Mouse (Mus musculus) hematopoietic stem cell, adult 5-6 weeks (primary cell): ENCODE measurements around the gene Gm5592. TPM values are rescaled to one million over a fixed set of nuclear protein-coding genes. Genes with fewer than 3 reads are reported as not detected.
"Not testable (repeated sequence)": the region's sequence is repeated elsewhere in the genome, so short reads cannot be mapped to it uniquely, and the experiment has no call there.

ENCODE experiments used
- ATAC-seq, 2 experiments: fragments of 125-278 bp in 1 of 2; replicated peaks in 1 of 2; 2 replicates each; pipeline ENCODE4 v1.8.0; 2016 to 2017; ENCODE audit warnings: inconsistent platforms in 2 of 2, mild to moderate bottlenecking in 2 of 2, moderate number of reproducible peaks in 2 of 2, low read depth in 1 of 2, moderate TSS enrichment in 1 of 2; ENCODE audit not compliant: low FRiP score in 2 of 2, poor library complexity in 2 of 2, severe bottlenecking in 2 of 2, insufficient read depth in 1 of 2, low TSS enrichment in 1 of 2
- total RNA-seq: library from RNA; stranded (forward); fragments of 172-1452, 232-1000 nt; gene quantifications from 2 replicates; pipeline ENCODE4 v1.2.3, GENCODE M21; 2017

Gm5592 gene
- total RNA-seq, result not detected in 2 replicates

GRCm38 (mm10) chr7:41153541-41153940, at the start of gene Gm5592:
Gm5592 (plus strand) TSS chr7:41153841.
- ATAC-seq, result not testable (repeated sequence)

GRCm38 (mm10) chr7:41155806-41156205, 2.2 kb downstream of the Gm5592 start:
- not testable (repeated sequence) for ATAC-seq

GRCm38 (mm10) chr7:41157879-41158278, 4.2 kb downstream of the Gm5592 start:
- ATAC-seq, result not testable (repeated sequence)

GRCm38 (mm10) chr7:41158562-41158961, 4.9 kb downstream of the Gm5592 start:
- not testable (repeated sequence) for ATAC-seq

DNA sequence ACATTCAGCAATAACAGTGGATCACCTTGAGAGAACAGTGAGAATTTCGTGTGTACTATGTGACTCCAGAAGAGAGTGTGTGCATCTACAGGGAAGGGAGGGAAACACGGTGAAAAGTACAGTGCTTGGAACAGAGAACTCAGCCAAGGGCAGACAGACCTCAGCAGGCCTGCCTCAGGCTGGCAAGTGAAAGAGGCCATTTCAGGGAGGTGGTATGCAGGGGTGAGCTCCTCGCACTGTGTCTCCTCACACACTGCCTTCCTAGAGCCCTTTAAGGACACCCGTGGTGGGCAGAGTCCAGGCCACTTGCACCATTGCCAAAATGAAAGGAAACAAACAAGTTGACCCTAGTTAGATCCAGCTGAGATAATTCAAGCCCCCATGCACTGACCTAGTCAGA, 40.0 kb downstream of the Gm5592 start:
- ATAC-seq, result no peak

Other genes starting within 250 kb of the Gm5592 start
- not detected in 2 replicates for gene 4930433I11Rik, start 166.3 kb upstream of the Gm5592 start, total RNA-seq
- gene Gm4884, start 121.1 kb upstream of the Gm5592 start, total RNA-seq, result not detected in 2 replicates
- gene AI987944, start 239.5 kb downstream of the Gm5592 start, total RNA-seq, result 35.4 and 45.7 TPM in 2 replicates